Mouse (Mus musculus) CH12.LX (cell line): ENCODE results near the gene Atl3. TPM values are rescaled to one million over a fixed set of nuclear protein-coding genes. Genes with fewer than 3 reads are reported as not detected.

Experiments
- DNase-seq: peaks from one replicate; pipeline ENCODE4 v3.0.0-alpha.2; 2013; ENCODE audit errors: extremely low read depth
- H3K27ac ChIP-seq: 2 replicates; pipeline ENCODE4 v1.5.1; 2012; ENCODE audit warnings: low read depth, mild to moderate bottlenecking, control low read depth, moderate library complexity; ENCODE audit not compliant: insufficient read depth
- H3K27me3 ChIP-seq: replicated peaks from 2 replicates; pipeline ENCODE3; 2012; ENCODE audit warnings: inconsistent platforms
- H3K36me3 ChIP-seq, 2 experiments: replicated peaks in 1 of 2; 2 replicates each; pipeline versions ENCODE3 to v1.6.1; 2012; ENCODE audit warnings: inconsistent platforms in 1 of 2, low read length in 1 of 2, mild to moderate bottlenecking in 1 of 2, mixed read lengths in 1 of 2, moderate library complexity in 1 of 2; ENCODE audit not compliant: control insufficient read depth in 1 of 2, insufficient read depth in 1 of 2
- H3K4me1 ChIP-seq, 2 experiments: 2 replicates each; pipeline ENCODE4 v1.6.1; 2012; ENCODE audit warnings: inconsistent platforms in 1 of 2, moderate library complexity in 1 of 2; ENCODE audit not compliant: insufficient read depth in 2 of 2, control insufficient read depth in 1 of 2
- H3K4me2 ChIP-seq: 2 replicates; pipeline ENCODE4 v1.6.1; 2012; ENCODE audit warnings: low read depth, mild to moderate bottlenecking, control low read depth; ENCODE audit not compliant: poor library complexity, insufficient read depth, severe bottlenecking
- H3K4me3 ChIP-seq, 3 experiments: fragments of 150-350 bp in 1 of 3; sonication (generic) in 1 of 3; replicated peaks in 1 of 3; 2 replicates each; pipeline versions ENCODE3 to v1.5.1; 2011 to 2012; ENCODE audit warnings: low read depth in 2 of 3, low read length in 2 of 3, mild to moderate bottlenecking in 2 of 3, moderate library complexity in 2 of 3, control low read depth in 1 of 3, improper control_type of control experiment in 1 of 3, inconsistent platforms in 1 of 3, mixed read lengths in 1 of 3; ENCODE audit not compliant: poor library complexity in 1 of 3
- H3K79me2 ChIP-seq: replicated peaks from 2 replicates; pipeline ENCODE4 v1.6.1; 2012; ENCODE audit warnings: mild to moderate bottlenecking, moderate library complexity; ENCODE audit not compliant: control insufficient read depth, poor library complexity, insufficient read depth, severe bottlenecking; ENCODE audit errors: extremely low read depth
- H3K9ac ChIP-seq: 2 replicates; pipeline ENCODE4 v1.6.1; 2012; ENCODE audit warnings: low read depth, mild to moderate bottlenecking, control low read depth, moderate library complexity; ENCODE audit not compliant: insufficient read depth
- H3K9me3 ChIP-seq: replicated peaks from 2 replicates; pipeline ENCODE3; 2012; ENCODE audit warnings: low read length, inconsistent platforms, mixed read lengths
- BHLHE40 ChIP-seq: IDR thresholded peaks from 2 replicates; pipeline ENCODE4 v1.6.1; 2011; ENCODE audit warnings: mild to moderate bottlenecking, low read depth, low read length, improper control_type of control experiment
- CHD2 ChIP-seq: IDR thresholded peaks from 2 replicates; pipeline ENCODE4 v1.6.1; 2011; ENCODE audit warnings: low read length, improper control_type of control experiment
- CTCF ChIP-seq, 2 experiments: IDR thresholded peaks in 1 of 2; conservative IDR thresholded peaks in 1 of 2; 2 replicates each; pipeline ENCODE4 v1.5.1; 2011 to 2012; ENCODE audit warnings: low read depth in 2 of 2, low read length in 2 of 2, improper control_type of control experiment in 1 of 2, inconsistent platforms in 1 of 2, mild to moderate bottlenecking in 1 of 2, moderate library complexity in 1 of 2
- ELF1 ChIP-seq: IDR thresholded peaks from 2 replicates; pipeline ENCODE4 v1.6.1; 2014; ENCODE audit warnings: low read depth, mild to moderate bottlenecking, inconsistent platforms, low read length, improper control_type of control experiment
- EP300 ChIP-seq: IDR thresholded peaks from 2 replicates; pipeline ENCODE4 v1.6.1; 2011; ENCODE audit warnings: low read length, improper control_type of control experiment
- ETS1 ChIP-seq: conservative IDR thresholded peaks from 2 replicates; pipeline ENCODE4 v1.6.1; 2012; ENCODE audit warnings: low read depth, mild to moderate bottlenecking, inconsistent platforms, low read length, improper control_type of control experiment, moderate library complexity
- IRF4 ChIP-seq: IDR thresholded peaks from 2 replicates; pipeline ENCODE4 v1.6.1; 2014; ENCODE audit warnings: low read depth, mild to moderate bottlenecking, inconsistent platforms, low read length, improper control_type of control experiment
- JUN ChIP-seq: IDR thresholded peaks from 2 replicates; pipeline ENCODE4 v1.6.1; 2011; ENCODE audit warnings: low read depth, mild to moderate bottlenecking, low read length, improper control_type of control experiment, moderate library complexity; ENCODE audit not compliant: insufficient read depth
- JUND ChIP-seq: conservative IDR thresholded peaks from 2 replicates; pipeline ENCODE4 v1.6.1; 2011; ENCODE audit warnings: low read depth, low read length, improper control_type of control experiment
- MAFK ChIP-seq: IDR thresholded peaks from 2 replicates; pipeline ENCODE4 v1.6.1; 2011; ENCODE audit warnings: low read length, improper control_type of control experiment; ENCODE audit not compliant: insufficient replicate concordance
- MXI1 ChIP-seq: IDR thresholded peaks from 2 replicates; pipeline ENCODE4 v1.6.1; 2011; ENCODE audit warnings: mild to moderate bottlenecking, low read depth, low read length, improper control_type of control experiment
- MYC ChIP-seq: IDR thresholded peaks from 2 replicates; pipeline ENCODE4 v1.6.1; 2011; ENCODE audit warnings: low read depth, mild to moderate bottlenecking, improper control_type of control experiment, low read length
- NELFE ChIP-seq: IDR thresholded peaks from 2 replicates; pipeline ENCODE4 v1.6.1; 2011; ENCODE audit warnings: low read depth, low read length, improper control_type of control experiment
- NRF1 ChIP-seq: IDR thresholded peaks from 2 replicates; pipeline ENCODE4 v1.6.1; 2014; ENCODE audit warnings: low read depth, mild to moderate bottlenecking, inconsistent platforms, low read length, improper control_type of control experiment, moderate library complexity
- PAX5 ChIP-seq: IDR thresholded peaks from 2 replicates; pipeline ENCODE4 v1.6.1; 2012; ENCODE audit warnings: low read length, inconsistent platforms, mixed read lengths
- POLR2AphosphoS2 ChIP-seq: IDR thresholded peaks from 2 replicates; pipeline ENCODE4 v1.6.1; 2011; ENCODE audit warnings: low read depth, low read length, improper control_type of control experiment
- RAD21 ChIP-seq: IDR thresholded peaks from 2 replicates; pipeline ENCODE4 v1.6.1; 2011; ENCODE audit warnings: low read depth, mild to moderate bottlenecking, low read length, improper control_type of control experiment, moderate library complexity
- SIN3A ChIP-seq: IDR thresholded peaks from 2 replicates; pipeline ENCODE4 v1.6.1; 2012; ENCODE audit warnings: low read length, improper control_type of control experiment, inconsistent platforms
- SMC3 ChIP-seq: IDR thresholded peaks from 2 replicates; pipeline ENCODE4 v1.6.1; 2011; ENCODE audit warnings: low read depth, low read length, improper control_type of control experiment
- TBP ChIP-seq: conservative IDR thresholded peaks from 2 replicates; pipeline ENCODE4 v1.6.1; 2011; ENCODE audit warnings: low read depth, low read length, improper control_type of control experiment
- TCF12 ChIP-seq: IDR thresholded peaks from 2 replicates; pipeline ENCODE4 v1.6.1; 2014; ENCODE audit warnings: low read depth, mild to moderate bottlenecking, inconsistent platforms, low read length, improper control_type of control experiment
- ZC3H11A ChIP-seq: IDR thresholded peaks from 2 replicates; pipeline ENCODE4 v1.6.1; 2012; ENCODE audit warnings: low read depth, mild to moderate bottlenecking, inconsistent platforms, low read length, improper control_type of control experiment
- ZKSCAN1 ChIP-seq: IDR thresholded peaks from 2 replicates; pipeline ENCODE4 v1.6.1; 2012; ENCODE audit warnings: low read depth, inconsistent platforms, low read length, improper control_type of control experiment, borderline replicate concordance
- ZMIZ1 ChIP-seq: IDR thresholded peaks from 2 replicates; pipeline ENCODE4 v1.6.1; 2012; ENCODE audit warnings: low read depth, mild to moderate bottlenecking, inconsistent platforms, low read length, improper control_type of control experiment
- dilution Hi-C: fragments of 300-500 bp; cut with MboI; formaldehyde crosslinking; loops from 2 replicates; pipeline ENCODE4 v1.14.3; 2020; ENCODE audit warnings: low sequenced_read_pairs; ENCODE audit not compliant: extremely low pct_unique_long_range_greater_than_20kb, extremely low pct_ligation_motif_present
- in situ Hi-C: fragments of 300-500 bp; cut with MboI; formaldehyde crosslinking; loops from 3 replicates; pipeline ENCODE4 v1.14.3; 2019; ENCODE audit warnings: low sequenced_read_pairs, low pct_ligation_motif_present, low pct_unique_long_range_greater_than_20kb, mixed read lengths
- polyA plus RNA-seq: library from polyadenylated mRNA; unstranded; fragments of >175 nt; gene quantifications from 2 replicates; pipeline ENCODE4 v1.2.1, GENCODE M21; 2012; ENCODE audit warnings: low read depth; ENCODE audit not compliant: insufficient read length
- total RNA-seq, 2 experiments: library from RNA; depleted of rRNA; stranded (reverse); fragments of 300-350 nt in 1 of 2; fragments of >200 nt in 1 of 2; gene quantifications; 2 replicates each; pipeline ENCODE4 v1.2.3; 2012 to 2014

Atl3 gene
- total and polyA plus RNA-seq, 3 experiments = 9.2 to 17.5 (median 14.3) TPM

DNA sequence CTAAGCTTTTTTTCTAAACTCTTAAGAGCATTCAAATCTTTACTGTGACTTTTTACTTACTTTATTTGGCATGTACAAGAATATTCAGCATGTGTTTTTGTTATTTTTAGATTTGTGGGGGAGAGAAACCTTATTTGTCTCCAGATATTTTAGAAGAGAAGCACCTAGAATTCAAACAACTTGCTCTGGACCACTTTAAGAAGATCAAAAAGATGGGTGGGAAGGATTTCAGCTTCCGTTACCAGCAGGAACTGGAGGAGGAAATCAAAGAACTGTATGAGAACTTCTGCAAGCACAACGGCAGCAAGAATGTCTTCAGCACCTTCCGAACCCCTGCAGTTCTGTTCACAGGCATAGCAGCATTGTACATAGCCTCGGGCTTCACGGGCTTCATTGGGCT lies 38.1 kb downstream of the Atl3 start:
- TF ChIP-seq BHLHE40 (no peak), SMC3 (no peak), ELF1 (no peak), NELFE (no peak), EP300 (no peak), RAD21 (no peak), JUN (no peak), SIN3A (no peak), TBP (no peak), ZC3H11A (no peak)
- H3K9me3 ChIP-seq = no peaks in the 10 kb centered on the region
- H3K27me3 ChIP-seq = no peaks in the 10 kb centered on the region
- no peak for DNase-seq
- H3K79me2 ChIP-seq = no peaks in the 10 kb centered on the region
- no peak overlapping the region for H3K4me3 ChIP-seq
- H3K36me3 ChIP-seq = peaks cover 14 to 57% of the 10 kb centered on the region in 2 experiments
- no peak overlapping the region for H3K9ac ChIP-seq
- H3K4me2 ChIP-seq = no peak overlapping the region
- dilution Hi-C loops = no loop called here
- no peak overlapping the region for H3K27ac ChIP-seq
- no peaks in the 10 kb centered on the region for H3K4me1 ChIP-seq
- in situ Hi-C loops = loop anchor here (5.0 kb wide), 1 partner anchor 65 kb away; no protein-coding TSS in a partner anchor

DNA sequence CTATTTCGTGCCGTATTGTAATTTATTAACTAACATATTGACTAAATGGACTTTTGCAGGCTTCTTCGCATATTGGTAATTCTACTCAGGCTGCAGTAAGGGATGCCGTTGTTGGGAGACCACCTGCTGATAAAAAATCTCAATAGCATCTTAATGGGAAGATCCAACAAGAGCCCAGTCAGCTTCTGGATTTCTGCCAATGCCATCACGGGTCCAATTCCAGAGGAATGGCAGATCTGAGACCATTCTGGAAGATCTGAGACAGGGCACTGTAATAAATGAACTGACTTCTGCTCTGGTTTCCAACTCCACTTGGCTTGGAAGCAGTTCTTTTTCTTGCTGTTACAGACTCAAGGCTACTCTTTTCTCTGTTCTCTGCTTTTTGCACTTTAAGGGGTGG lies 40.1 kb downstream of the Atl3 start:
- Histone ChIP-seq H3K36me3 (peaks cover 14 to 50% of the 10 kb centered on the region in 2 experiments), H3K79me2 (no peaks in the 10 kb centered on the region), H3K27ac (no peak overlapping the region), H3K4me1 (no peaks in the 10 kb centered on the region), H3K4me3 (no peak overlapping the region), H3K9ac (no peak overlapping the region)
- no peak for DNase-seq
- no peak for TF ChIP-seq CHD2
- TF ChIP-seq IRF4 = no peak
- TF ChIP-seq BHLHE40 = no peak
- TF ChIP-seq ZKSCAN1 = no peak
- no peak for TF ChIP-seq JUND
- no peak for TF ChIP-seq ELF1
- TF ChIP-seq, all 38 proteins: peak for 0
- Histone ChIP-seq H3K27me3 (no peaks in the 10 kb centered on the region), H3K9me3 (no peaks in the 10 kb centered on the region), H3K4me2 (no peak overlapping the region)
- dilution Hi-C loops = no loop called here
- in situ Hi-C loops = loop anchor here (5.0 kb wide), 1 partner anchor 63 kb away; no protein-coding TSS in a partner anchor

DNA sequence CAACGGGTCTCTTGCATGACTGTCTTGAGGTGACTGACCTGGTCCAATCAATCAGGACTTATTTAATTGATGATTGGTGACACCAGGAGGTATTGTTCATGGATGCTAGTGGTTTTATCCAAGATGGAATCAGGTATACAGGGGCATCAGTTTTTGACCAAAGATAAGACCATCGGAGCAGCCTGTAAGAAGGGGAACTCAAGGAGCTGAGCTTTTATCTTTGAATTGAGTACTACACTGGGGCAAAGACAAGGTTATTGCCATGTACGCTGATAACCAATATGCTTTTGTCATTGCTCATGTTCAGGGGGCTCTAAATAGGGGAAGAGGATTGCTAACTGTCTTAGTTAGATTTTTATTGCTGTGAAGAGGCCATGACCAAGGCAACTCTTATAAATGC lies 55.1 kb downstream of the Atl3 start:
- DNase-seq = no peak
- dilution Hi-C loops (no loop called here), in situ Hi-C loops (no loop called here)

More for the DNA sequence above, 55.1 kb downstream of the Atl3 start:
- no peak overlapping the region for H3K27ac ChIP-seq
- no peaks in the 10 kb centered on the region for H3K4me1 ChIP-seq
- no peak for TF ChIP-seq POLR2AphosphoS2
- TF ChIP-seq CHD2 = no peak
- TF ChIP-seq MYC = no peak
- TF ChIP-seq EP300 = no peak
- no peak for TF ChIP-seq ELF1
- no peak for TF ChIP-seq SMC3
- no peak for TF ChIP-seq PAX5
- TF ChIP-seq MXI1 = no peak
- no peak for TF ChIP-seq BHLHE40
- no peak for TF ChIP-seq ZC3H11A
- TF ChIP-seq NRF1 = no peak
- no peak for TF ChIP-seq IRF4
- TF ChIP-seq ZKSCAN1 = no peak
- no peak for TF ChIP-seq ETS1
- no peak for TF ChIP-seq CTCF (conservative IDR thresholded peaks at IDR 0.05 in 1 of 2, IDR thresholded peaks at IDR 0.05 in 1 of 2; ENCODE audit: low read depth in 2 of 2, low read length in 2 of 2)
- TF ChIP-seq TCF12 = no peak
- TF ChIP-seq MAFK = no peak
- TF ChIP-seq ZMIZ1 = no peak
- TF ChIP-seq JUN = no peak
- TF ChIP-seq, all 38 proteins: peak for 0
- Histone ChIP-seq H3K4me3 (no peak overlapping the region), H3K79me2 (no peaks in the 10 kb centered on the region), H3K36me3 (no peaks in the 10 kb centered on the region), H3K9me3 (no peaks in the 10 kb centered on the region), H3K4me2 (no peak overlapping the region), H3K9ac (no peak overlapping the region), H3K27me3 (peaks cover 3% of the 10 kb centered on the region)
